Mouse (Mus musculus): ENCODE measurements around the gene Fbp2. TPM values are rescaled to one million over a fixed set of nuclear protein-coding genes. Genes with fewer than 3 reads are reported as not detected.
"Not testable (repeated sequence)": the region's sequence is repeated elsewhere in the genome, so short reads cannot be mapped to it uniquely, and the experiment has no call there.

The Fbp2 gene
- polyA plus RNA-seq, 1 experiment, result 0.20 TPM

- Histone ChIP-seq H3K79me2 (ENCODE audit: control insufficient read depth, insufficient read depth) (no peaks in the 10 kb centered on the region), H3K36me3 (ENCODE audit: control insufficient read depth, insufficient read depth) (no peaks in the 10 kb centered on the region), H3K4me3 (no peak overlapping the region), H3ac (ENCODE audit: control insufficient read depth, insufficient read length) (no peak overlapping the region), H3K27me3 (ENCODE audit: control insufficient read depth, insufficient read depth, insufficient read length) (no peaks in the 10 kb centered on the region), H3K4me2 (ENCODE audit: low read depth) (no peak overlapping the region)
- no peak for TF ChIP-seq TCF3 (IDR thresholded peaks at IDR 0.05; ENCODE audit: insufficient read length, low read depth)
- no peak for TF ChIP-seq E2F4 (IDR thresholded peaks at IDR 0.05; ENCODE audit: insufficient read depth)
- TF ChIP-seq CEBPB (IDR thresholded peaks at IDR 0.05; ENCODE audit: insufficient read depth, poor library complexity, severe bottlenecking), result no peak
- no peak for TF ChIP-seq SRF (IDR thresholded peaks at IDR 0.05; ENCODE audit: control insufficient read depth, insufficient read length, low read depth)
- TF ChIP-seq MYOG (IDR thresholded peaks at IDR 0.05; ENCODE audit: control insufficient read depth in 1 of 3, insufficient read depth in 1 of 3, insufficient read length in 2 of 3, low read depth in 2 of 3), result no peak
- TF ChIP-seq TCF12 (IDR thresholded peaks at IDR 0.05; ENCODE audit: insufficient read depth, poor library complexity, severe bottlenecking), result no peak
- no peak for TF ChIP-seq MYOD1 (IDR thresholded peaks at IDR 0.05; ENCODE audit: control insufficient read depth in 1 of 3, insufficient read length in 2 of 3, low read depth in 2 of 3)
- no peak for TF ChIP-seq MAX (IDR thresholded peaks at IDR 0.05; ENCODE audit: low read depth)
- TF ChIP-seq USF1 (IDR thresholded peaks at IDR 0.05; ENCODE audit: low read depth), result no peak
- no peak for TF ChIP-seq REST (IDR thresholded peaks at IDR 0.05; ENCODE audit: insufficient read depth, insufficient read length)
- no peak for TF ChIP-seq POLR2A (IDR thresholded peaks at IDR 0.05; ENCODE audit: insufficient read length, low read depth)
- no peak for TF ChIP-seq POLR2AphosphoS2 (IDR thresholded peaks at IDR 0.05; ENCODE audit: insufficient read length, low read depth)
Observed at GRCm38 (mm10) chr13:62866817-62867216, 8.6 kb upstream of the Fbp2 start.

DNA sequence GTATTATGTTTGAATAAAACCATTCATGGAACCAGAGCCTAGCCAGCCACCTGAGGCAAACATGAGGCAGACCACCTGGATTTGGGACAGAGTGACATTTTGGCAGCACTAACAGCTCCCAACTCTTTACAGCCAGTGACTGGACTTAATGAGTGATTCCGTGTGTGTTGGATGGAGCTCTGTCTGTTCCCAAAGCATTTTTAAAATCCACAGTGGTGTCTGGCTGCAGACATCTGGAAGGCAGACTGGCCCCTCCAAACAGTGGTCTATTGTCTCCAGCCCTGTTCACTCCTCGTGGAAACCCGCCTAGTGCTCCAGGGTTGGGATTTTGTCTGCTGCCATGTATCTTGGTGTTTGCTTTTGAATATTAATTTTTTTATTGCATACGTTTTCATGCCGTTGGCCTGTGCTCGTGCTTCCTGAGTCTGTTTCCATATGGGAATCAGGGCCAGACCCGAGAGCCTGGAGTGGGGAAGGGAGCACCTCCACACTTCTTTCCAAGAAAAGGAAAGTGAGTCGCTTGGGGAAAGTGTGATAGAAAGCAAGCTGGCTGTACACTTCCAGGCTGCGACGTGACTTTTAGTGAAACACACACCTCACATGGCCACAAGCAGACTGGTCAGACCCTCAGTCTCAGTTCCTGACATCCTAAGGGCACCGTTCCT lies 7.6 kb upstream of the Fbp2 start:
- Histone ChIP-seq H3K4me2 (ENCODE audit: low read depth) (no peak overlapping the region), H3K79me2 (ENCODE audit: control insufficient read depth, insufficient read depth) (no peaks in the 10 kb centered on the region), H3K27me3 (ENCODE audit: control insufficient read depth, insufficient read depth, insufficient read length) (no peaks in the 10 kb centered on the region), H3K4me3 (no peak overlapping the region), H3ac (ENCODE audit: control insufficient read depth, insufficient read length) (no peak overlapping the region), H3K36me3 (ENCODE audit: control insufficient read depth, insufficient read depth) (no peaks in the 10 kb centered on the region)
- no peak for TF ChIP-seq USF1 (IDR thresholded peaks at IDR 0.05; ENCODE audit: low read depth)

DNA sequence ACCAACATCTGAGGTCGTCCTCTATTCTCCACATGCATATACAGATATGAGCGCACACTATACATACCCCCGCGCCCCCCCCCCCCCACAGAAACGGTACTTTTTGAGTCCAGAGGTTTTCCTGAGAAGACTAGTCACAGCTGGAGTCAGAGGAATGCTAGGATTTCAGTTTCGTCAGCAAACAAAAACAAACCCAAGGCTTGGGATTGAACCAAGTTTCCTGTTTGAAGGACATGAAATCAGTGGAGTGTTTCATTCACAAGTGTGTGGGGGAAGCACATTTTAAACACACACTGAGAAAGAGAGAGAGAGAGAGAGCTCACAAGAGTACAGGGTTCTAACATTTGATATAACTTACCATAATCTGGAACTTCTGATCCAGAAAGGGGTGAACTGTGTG lies 5.5 kb upstream of the Fbp2 start:
- H3K79me2 ChIP-seq (ENCODE audit: control insufficient read depth, insufficient read depth), result no peaks in the 10 kb centered on the region

GRCm38 (mm10) chr13:62862875-62863274 lies 4.7 kb upstream of the Fbp2 start:
- Histone ChIP-seq H3K27me3 (ENCODE audit: control insufficient read depth, insufficient read depth, insufficient read length) (no peaks in the 10 kb centered on the region), H3K4me3 (no peak overlapping the region), H3K36me3 (ENCODE audit: control insufficient read depth, insufficient read depth) (no peaks in the 10 kb centered on the region), H3ac (ENCODE audit: control insufficient read depth, insufficient read length) (no peak overlapping the region), H3K4me2 (ENCODE audit: low read depth) (no peak overlapping the region), H3K79me2 (ENCODE audit: control insufficient read depth, insufficient read depth) (no peaks in the 10 kb centered on the region)
- no peak for TF ChIP-seq POLR2A (IDR thresholded peaks at IDR 0.05; ENCODE audit: insufficient read length, low read depth)
- no peak for TF ChIP-seq CEBPB (IDR thresholded peaks at IDR 0.05; ENCODE audit: insufficient read depth, poor library complexity, severe bottlenecking)
- no peak for TF ChIP-seq TCF3 (IDR thresholded peaks at IDR 0.05; ENCODE audit: insufficient read length, low read depth)
- no peak for TF ChIP-seq SRF (IDR thresholded peaks at IDR 0.05; ENCODE audit: control insufficient read depth, insufficient read length, low read depth)

More for the DNA sequence above, 5.5 kb upstream of the Fbp2 start:
- Histone ChIP-seq H3ac (ENCODE audit: control insufficient read depth, insufficient read length) (no peak overlapping the region), H3K36me3 (ENCODE audit: control insufficient read depth, insufficient read depth) (no peaks in the 10 kb centered on the region), H3K4me2 (ENCODE audit: low read depth) (no peak overlapping the region), H3K4me3 (no peak overlapping the region), H3K27me3 (ENCODE audit: control insufficient read depth, insufficient read depth, insufficient read length) (no peaks in the 10 kb centered on the region)
- TF ChIP-seq USF1 (IDR thresholded peaks at IDR 0.05; ENCODE audit: low read depth), result no peak
- no peak for TF ChIP-seq MYOD1 (IDR thresholded peaks at IDR 0.05; ENCODE audit: control insufficient read depth in 1 of 3, insufficient read length in 2 of 3, low read depth in 2 of 3)
- TF ChIP-seq E2F4 (IDR thresholded peaks at IDR 0.05; ENCODE audit: insufficient read depth), result no peak
- no peak for TF ChIP-seq MYOG (IDR thresholded peaks at IDR 0.05; ENCODE audit: control insufficient read depth in 1 of 3, insufficient read depth in 1 of 3, insufficient read length in 2 of 3, low read depth in 2 of 3)
- TF ChIP-seq TCF12 (IDR thresholded peaks at IDR 0.05; ENCODE audit: insufficient read depth, poor library complexity, severe bottlenecking), result no peak
- no peak for TF ChIP-seq MAX (IDR thresholded peaks at IDR 0.05; ENCODE audit: low read depth)
- no peak for TF ChIP-seq REST (IDR thresholded peaks at IDR 0.05; ENCODE audit: insufficient read depth, insufficient read length)
- no peak for TF ChIP-seq CEBPB (IDR thresholded peaks at IDR 0.05; ENCODE audit: insufficient read depth, poor library complexity, severe bottlenecking)
- TF ChIP-seq SRF (IDR thresholded peaks at IDR 0.05; ENCODE audit: control insufficient read depth, insufficient read length, low read depth), result no peak
- TF ChIP-seq POLR2AphosphoS2 (IDR thresholded peaks at IDR 0.05; ENCODE audit: insufficient read length, low read depth), result no peak
- TF ChIP-seq POLR2A (IDR thresholded peaks at IDR 0.05; ENCODE audit: insufficient read length, low read depth), result no peak
- no peak for TF ChIP-seq TCF3 (IDR thresholded peaks at IDR 0.05; ENCODE audit: insufficient read length, low read depth)

DNA sequence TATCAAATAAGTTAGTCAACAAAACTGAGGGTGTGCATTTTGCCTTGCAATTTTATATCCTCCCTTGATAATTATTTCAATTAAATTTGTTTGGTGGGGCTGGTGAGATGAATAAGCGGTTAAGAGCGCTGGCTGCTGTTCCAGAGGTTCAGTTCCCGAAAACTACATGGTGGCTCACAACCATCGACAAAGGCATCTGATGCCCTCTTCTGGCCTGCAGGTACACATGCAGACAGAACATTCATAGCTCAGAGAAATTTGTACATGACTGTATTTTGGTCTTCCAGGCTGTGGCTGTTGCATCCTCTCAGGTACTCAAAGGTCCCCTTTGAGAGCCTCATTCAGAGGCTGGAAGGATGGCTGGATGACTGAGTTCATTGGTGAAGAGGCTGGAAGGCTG lies 1.8 kb upstream of the Fbp2 start:
- H3K36me3 ChIP-seq (ENCODE audit: control insufficient read depth, insufficient read depth), result no peaks in the 10 kb centered on the region
- H3K79me2 ChIP-seq (ENCODE audit: control insufficient read depth, insufficient read depth), result no peaks in the 10 kb centered on the region
- no peak overlapping the region for H3ac ChIP-seq (ENCODE audit: control insufficient read depth, insufficient read length)
- no peaks in the 10 kb centered on the region for H3K27me3 ChIP-seq (ENCODE audit: control insufficient read depth, insufficient read depth, insufficient read length)
- no peak overlapping the region for H3K4me2 ChIP-seq (ENCODE audit: low read depth)
- no peak overlapping the region for H3K4me3 ChIP-seq
- TF ChIP-seq TCF12 (IDR thresholded peaks at IDR 0.05; ENCODE audit: insufficient read depth, poor library complexity, severe bottlenecking), result no peak
- no peak for TF ChIP-seq MYOD1 (IDR thresholded peaks at IDR 0.05; ENCODE audit: control insufficient read depth in 1 of 3, insufficient read length in 2 of 3, low read depth in 2 of 3)
- TF ChIP-seq E2F4 (IDR thresholded peaks at IDR 0.05; ENCODE audit: insufficient read depth), result no peak
- TF ChIP-seq SRF (IDR thresholded peaks at IDR 0.05; ENCODE audit: control insufficient read depth, insufficient read length, low read depth), result no peak
- TF ChIP-seq POLR2AphosphoS2 (IDR thresholded peaks at IDR 0.05; ENCODE audit: insufficient read length, low read depth), result no peak
- TF ChIP-seq REST (IDR thresholded peaks at IDR 0.05; ENCODE audit: insufficient read depth, insufficient read length), result no peak
- TF ChIP-seq TCF3 (IDR thresholded peaks at IDR 0.05; ENCODE audit: insufficient read length, low read depth), result no peak
- no peak for TF ChIP-seq POLR2A (IDR thresholded peaks at IDR 0.05; ENCODE audit: insufficient read length, low read depth)
- TF ChIP-seq CEBPB (IDR thresholded peaks at IDR 0.05; ENCODE audit: insufficient read depth, poor library complexity, severe bottlenecking), result no peak
- TF ChIP-seq MYOG (IDR thresholded peaks at IDR 0.05; ENCODE audit: control insufficient read depth in 1 of 3, insufficient read depth in 1 of 3, insufficient read length in 2 of 3, low read depth in 2 of 3), result no peak
- TF ChIP-seq MAX (IDR thresholded peaks at IDR 0.05; ENCODE audit: low read depth), result no peak
- TF ChIP-seq USF1 (IDR thresholded peaks at IDR 0.05; ENCODE audit: low read depth), result no peak

DNA sequence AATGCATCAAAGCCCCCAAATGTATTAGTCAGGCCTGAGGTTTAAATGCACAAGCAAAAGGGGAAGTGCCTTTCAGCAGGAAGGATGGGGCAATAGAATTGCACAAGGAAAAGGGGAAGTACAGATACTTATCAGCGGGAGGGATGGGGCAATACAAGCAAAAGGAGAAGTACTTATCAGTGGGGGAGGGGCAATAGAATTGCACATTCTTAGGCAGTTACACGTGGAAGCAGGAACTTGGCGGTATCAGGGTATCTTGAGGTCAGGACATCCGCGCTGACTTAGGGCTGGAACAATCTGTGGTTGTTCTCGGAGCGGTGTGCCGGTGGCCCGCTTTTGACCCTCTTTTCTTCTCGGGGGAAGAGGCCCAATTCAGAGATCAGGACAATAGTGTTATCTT lies 1.0 kb upstream of the Fbp2 start:
- H3K4me3 ChIP-seq; H3K4me2 ChIP-seq (ENCODE audit: low read depth); H3K79me2 ChIP-seq (ENCODE audit: control insufficient read depth, insufficient read depth); H3ac ChIP-seq (ENCODE audit: control insufficient read depth, insufficient read length); H3K27me3 ChIP-seq (ENCODE audit: control insufficient read depth, insufficient read depth, insufficient read length); H3K36me3 ChIP-seq (ENCODE audit: control insufficient read depth, insufficient read depth): not testable (repeated sequence)

Data from myocyte (in vitro differentiated cells).